Mouse (Mus musculus) heart, postnatal 0 days (tissue): ENCODE measurements around the gene Rpl22.

Source experiments
- CTCF ChIP-seq: IDR thresholded peaks from 2 replicates; pipeline ENCODE4 v1.5.1; 2016; ENCODE audit warnings: antibody characterized with exemption, control low read depth, low read depth
- EP300 ChIP-seq: IDR thresholded peaks from 2 replicates; pipeline ENCODE4 v1.6.1; 2016; ENCODE audit warnings: antibody characterized with exemption, low read depth

DNA sequence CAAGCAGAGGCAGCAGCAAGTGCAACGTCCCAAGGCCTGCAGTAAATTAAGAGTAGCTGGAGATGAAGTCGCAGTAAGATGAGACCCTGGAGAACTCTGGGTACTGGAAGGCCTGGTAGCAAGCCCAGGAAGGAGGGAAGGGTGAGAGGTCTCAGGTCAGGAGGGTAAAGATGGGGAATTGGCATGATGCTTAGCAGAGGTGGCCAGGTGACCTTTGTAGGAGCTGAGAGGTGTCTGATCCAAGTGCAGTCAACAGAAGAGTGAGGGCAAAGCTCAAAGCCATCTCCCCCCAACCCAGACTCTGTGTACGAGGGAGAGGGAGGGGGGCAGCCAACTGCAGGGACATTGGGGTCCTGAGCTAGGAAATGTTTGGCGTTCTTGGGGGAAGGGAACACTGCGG, 4.1 kb upstream of the Rpl22 start:
- TF ChIP-seq CTCF (no peak), EP300 (no peak)
